Mouse (Mus musculus) lung, embryonic 16.5 days (tissue): ENCODE measurements around the gene Olfr124. TPM values are rescaled to one million over a fixed set of nuclear protein-coding genes. Genes with fewer than 3 reads are reported as not detected.

Source experiments
- ATAC-seq: fragments of 200-750 bp; cut with Nextera tagmentation; 2 replicates; pipeline ENCODE4 v1.8.0; 2017; ENCODE audit warnings: low read depth, mild to moderate bottlenecking, moderate library complexity
- H3K27ac ChIP-seq: fragments of 300-500 bp; sonication (generic); 2 replicates; pipeline ENCODE4 v1.5.1; 2014; ENCODE audit warnings: mild to moderate bottlenecking, control low read depth, low read length
- H3K27me3 ChIP-seq: fragments of 300-500 bp; sonication (generic); 2 replicates; pipeline ENCODE4 v1.6.1; 2014; ENCODE audit warnings: low read depth, low read length, mixed read lengths; ENCODE audit not compliant: control insufficient read depth, insufficient read depth
- H3K36me3 ChIP-seq: fragments of 300-500 bp; sonication (generic); 2 replicates; pipeline ENCODE4 v1.6.1; 2014; ENCODE audit warnings: low read length; ENCODE audit not compliant: control insufficient read depth, insufficient read depth
- H3K4me1 ChIP-seq: fragments of 300-500 bp; sonication (generic); replicated peaks from 2 replicates; pipeline ENCODE4 v1.6.1; 2014; ENCODE audit warnings: low read length, mixed read lengths; ENCODE audit not compliant: control insufficient read depth, insufficient read depth
- H3K4me2 ChIP-seq: fragments of 300-500 bp; sonication (generic); 2 replicates; pipeline ENCODE4 v1.6.1; 2014; ENCODE audit warnings: low read depth, low read length, control low read depth
- H3K4me3 ChIP-seq: fragments of 300-500 bp; sonication (generic); 2 replicates; pipeline ENCODE4 v1.5.1; 2014; ENCODE audit warnings: mild to moderate bottlenecking, low read length, control low read depth
- H3K9ac ChIP-seq: fragments of 300-500 bp; sonication (generic); 2 replicates; pipeline ENCODE4 v1.6.1; 2014; ENCODE audit warnings: low read length, control low read depth
- H3K9me3 ChIP-seq: fragments of 300-500 bp; sonication (generic); 2 replicates; pipeline ENCODE4 v1.6.1; 2016; ENCODE audit warnings: low read length; ENCODE audit not compliant: control insufficient read depth
- WGBS: fragments of 180-500 bp; shearing (Covaris S2); extraction: QIAGEN DNeasy Blood & Tissue Kit; methylation state at CpG from one replicate; pipeline ENCODE4 v1.1.7; 2014; 5-methylcytosine and 5-hydroxymethylcytosine counted together
- polyA plus RNA-seq: library from polyadenylated mRNA; unstranded; fragments of >200 nt; fragmentation: Nextera tagmentation; extraction: Ambion mirVana; gene quantifications from 2 replicates; pipeline ENCODE4 v1.2.1, GENCODE M21; 2015

The Olfr124 gene
- polyA plus RNA-seq = not detected in 2 replicates

DNA sequence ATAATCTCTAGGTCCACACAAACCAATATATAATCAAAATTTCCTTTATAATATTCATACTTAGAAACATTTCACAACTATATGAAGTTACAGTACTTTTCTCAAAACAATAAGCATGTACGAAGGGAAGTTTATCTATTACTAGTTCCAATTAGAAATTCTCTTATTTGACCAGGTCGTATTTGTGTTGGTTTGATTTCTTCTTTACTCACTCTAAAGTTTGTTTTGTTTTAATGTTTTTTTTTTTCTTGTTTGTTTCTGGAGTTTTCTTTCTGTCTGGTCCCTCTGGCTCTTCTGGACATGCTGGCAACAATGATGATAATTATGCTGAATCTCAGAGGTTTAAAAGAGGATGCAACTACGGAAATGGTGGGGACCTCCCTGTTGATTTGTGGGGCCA lies at the start of gene Olfr124:
Gene Olfr124 (plus strand): TSS at position 301 of the 400 bp plus-strand sequence.
- no peak for ATAC-seq
- no peak within 1 kb of the TSS for H3K9ac ChIP-seq

DNA sequence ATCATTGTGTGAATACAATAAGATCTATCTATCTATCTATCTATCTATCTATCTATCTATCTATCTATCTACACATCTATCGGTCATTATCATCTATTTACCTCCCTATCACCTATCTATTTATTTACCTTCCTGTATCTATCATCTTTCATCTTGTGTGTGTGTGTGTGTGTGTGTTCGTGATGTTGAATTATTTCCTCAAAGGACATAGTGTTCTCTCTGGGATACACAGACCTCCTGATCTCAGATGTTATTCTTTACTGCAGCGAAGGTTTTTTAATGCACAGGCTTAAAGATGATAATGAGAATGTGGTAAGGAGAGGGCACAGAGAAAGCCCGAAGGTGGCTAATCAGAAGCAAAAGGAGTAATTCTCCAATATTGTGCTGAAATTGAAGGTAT lies 31.4 kb upstream of the Olfr124 start, which contains the start of gene Olfr122:
Gene Olfr122 (plus strand): TSS at position 301 of the 400 bp plus-strand sequence.
- no peak for ATAC-seq
- WGBS = 77% methylated on average over 4 of the region's 4 CpGs
- Histone ChIP-seq H3K9ac (no peak within 1 kb of the TSS), H3K4me1 (no peaks in the 10 kb centered on the region), H3K4me3 (no peak within 1 kb of the TSS), H3K27me3 (no peaks in the 10 kb centered on the region), H3K9me3 (0 out of 2 replicates have a peak, but pooled peaks cover 2% of the 10 kb centered on the region), H3K36me3 (no peaks in the 10 kb centered on the region), H3K4me2 (no peak within 1 kb of the TSS), H3K27ac (no peak within 1 kb of the TSS)

More for the DNA sequence above, at the start of gene Olfr124:
- H3K27ac ChIP-seq = no peak within 1 kb of the TSS
- no peaks in the 10 kb centered on the region for H3K9me3 ChIP-seq
- WGBS = 77% methylated on average over 3 of the region's 3 CpGs
- no peak within 1 kb of the TSS for H3K4me2 ChIP-seq
- no peak within 1 kb of the TSS for H3K4me3 ChIP-seq
- no peaks in the 10 kb centered on the region for H3K4me1 ChIP-seq
- no peaks in the 10 kb centered on the region for H3K27me3 ChIP-seq
- no peaks in the 10 kb centered on the region for H3K36me3 ChIP-seq

DNA sequence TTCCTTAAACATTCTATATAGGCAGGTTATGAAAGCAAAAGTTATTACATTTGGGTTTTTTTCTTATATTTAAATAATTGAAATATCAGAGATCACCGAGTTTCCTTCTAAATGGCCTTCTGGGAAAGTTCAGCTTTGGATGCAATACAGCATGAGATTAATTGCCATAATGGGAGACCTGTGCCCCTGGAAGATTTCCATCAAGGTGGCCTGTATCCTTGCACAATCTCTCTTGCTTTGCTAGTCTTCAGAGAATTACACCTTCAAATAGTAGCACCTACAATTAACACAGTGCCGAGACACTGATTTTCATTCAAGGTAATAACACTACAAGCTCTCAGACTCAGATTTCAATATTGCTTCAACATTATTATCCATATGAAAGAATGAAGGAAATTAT lies 6.5 kb upstream of the Olfr124 start, which contains the start of gene Olfr123:
Gene Olfr123 (plus strand): TSS at position 301 of the 400 bp plus-strand sequence.
- H3K9ac ChIP-seq = no peak within 1 kb of the TSS
- no peaks in the 10 kb centered on the region for H3K36me3 ChIP-seq
- H3K27me3 ChIP-seq = no peaks in the 10 kb centered on the region
- H3K4me1 ChIP-seq = no peaks in the 10 kb centered on the region
- no peak for ATAC-seq
- no peak within 1 kb of the TSS for H3K4me3 ChIP-seq
- H3K9me3 ChIP-seq = no peaks in the 10 kb centered on the region
- no peak within 1 kb of the TSS for H3K27ac ChIP-seq
- WGBS = 89% methylated on average over 2 of the region's 2 CpGs
- no peak within 1 kb of the TSS for H3K4me2 ChIP-seq

DNA sequence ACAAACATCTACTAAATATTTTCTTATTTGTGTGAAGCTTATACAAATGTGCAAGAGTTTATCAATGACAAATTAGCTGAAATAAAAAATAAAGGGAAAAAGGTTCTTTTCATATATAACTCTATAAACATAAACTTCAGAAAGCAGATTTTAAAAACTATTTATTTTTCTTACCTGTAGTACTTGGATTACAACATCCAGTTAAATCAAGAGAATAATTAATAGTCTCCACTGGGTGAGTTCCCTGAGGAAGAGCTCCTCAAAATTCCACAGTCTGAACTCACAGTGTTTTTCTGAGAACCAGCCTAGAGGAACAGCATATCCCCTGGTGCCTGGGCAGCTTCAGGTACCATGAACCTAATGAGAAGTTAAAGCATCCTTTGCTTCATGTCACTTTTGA lies 33.0 kb downstream of the Olfr124 start, which contains the start of gene Olfr125:
Gene Olfr125 (plus strand): TSS at position 301 of the 400 bp plus-strand sequence.
- Histone ChIP-seq H3K27me3 (no peaks in the 10 kb centered on the region), H3K4me2 (no peak within 1 kb of the TSS), H3K4me3 (no peak within 1 kb of the TSS), H3K36me3 (no peaks in the 10 kb centered on the region), H3K9me3 (no peaks in the 10 kb centered on the region; the same call in 1 of the 2 replicates), H3K27ac (no peak within 1 kb of the TSS), H3K4me1 (no peaks in the 10 kb centered on the region), H3K9ac (no peak within 1 kb of the TSS)
- no peak for ATAC-seq

DNA sequence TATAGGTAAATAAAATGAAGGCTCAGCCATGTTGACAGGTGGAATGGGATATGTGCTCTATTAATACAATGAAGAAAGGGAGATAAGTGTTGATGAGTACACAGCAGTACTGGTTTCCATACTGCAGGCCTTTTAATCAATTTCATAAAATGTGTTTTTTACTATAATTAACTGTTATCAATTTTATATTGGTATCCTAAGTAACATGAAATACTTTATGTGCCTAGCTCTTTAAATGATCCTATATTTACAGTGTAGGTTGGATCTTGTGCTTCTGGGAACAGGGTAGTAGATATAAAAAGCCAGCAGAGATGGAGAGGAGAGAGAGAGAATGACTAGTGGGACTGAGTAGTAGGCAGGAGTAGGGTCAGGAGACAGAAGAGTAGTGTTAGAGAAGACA lies 47.5 kb downstream of the Olfr124 start, which contains the start of gene Olfr126:
Gene Olfr126 (plus strand): TSS at position 301 of the 400 bp plus-strand sequence.
- Histone ChIP-seq H3K4me2 (no peak within 1 kb of the TSS), H3K4me1 (no peaks in the 10 kb centered on the region), H3K9ac (no peak within 1 kb of the TSS), H3K27me3 (no peaks in the 10 kb centered on the region), H3K27ac (no peak within 1 kb of the TSS), H3K9me3 (no peaks in the 10 kb centered on the region), H3K4me3 (no peak within 1 kb of the TSS), H3K36me3 (no peaks in the 10 kb centered on the region)
- ATAC-seq = no peak

Other genes starting within 250 kb of the Olfr124 start
- gene Olfr112, start 230.4 kb upstream of the Olfr124 start, polyA plus RNA-seq = not detected in 2 replicates
- gene Olfr113, start 222.2 kb upstream of the Olfr124 start, polyA plus RNA-seq = not detected in 2 replicates
- gene Olfr114, start 207.1 kb upstream of the Olfr124 start, polyA plus RNA-seq = not detected in 2 replicates
- gene Olfr115, start 172.8 kb upstream of the Olfr124 start, polyA plus RNA-seq = not detected in 2 replicates
- not detected in 2 replicates for gene Olfr116, start 172.7 kb upstream of the Olfr124 start, polyA plus RNA-seq
- not detected in 2 replicates for gene Olfr117, start 136.1 kb upstream of the Olfr124 start, polyA plus RNA-seq
- gene Olfr118, start 132.9 kb upstream of the Olfr124 start, polyA plus RNA-seq = not detected in 2 replicates
- gene Olfr119, start 103.3 kb upstream of the Olfr124 start, polyA plus RNA-seq = not detected in 2 replicates
- gene Olfr120, start 78.1 kb upstream of the Olfr124 start, polyA plus RNA-seq = not detected in 2 replicates
- not detected in 2 replicates for gene Olfr121, start 51.0 kb upstream of the Olfr124 start, polyA plus RNA-seq
- gene Olfr122, start 31.3 kb upstream of the Olfr124 start, polyA plus RNA-seq = not detected in 2 replicates
- not detected in 2 replicates for gene Olfr123, start 6.4 kb upstream of the Olfr124 start, polyA plus RNA-seq
- gene Olfr125, start 33.1 kb downstream of the Olfr124 start, polyA plus RNA-seq = not detected in 2 replicates
- gene Olfr126, start 47.6 kb downstream of the Olfr124 start, polyA plus RNA-seq = not detected in 2 replicates
- not detected in 2 replicates for gene Olfr127, start 100.5 kb downstream of the Olfr124 start, polyA plus RNA-seq
- not detected in 2 replicates for gene Olfr128, start 120.7 kb downstream of the Olfr124 start, polyA plus RNA-seq
- gene Olfr761, start 153.2 kb downstream of the Olfr124 start, polyA plus RNA-seq = not detected in 2 replicates